Mouse (Mus musculus) brain, embryonic 14.5 days (tissue): ENCODE data around the gene Gm10570.

Experiments
- CTCF ChIP-seq: fragments of 200-500 bp; IDR thresholded peaks from 2 replicates; pipeline ENCODE4 v1.5.1; 2012; ENCODE audit warnings: inconsistent platforms, mild to moderate bottlenecking, moderate library complexity, borderline replicate concordance; ENCODE audit not compliant: insufficient read depth, insufficient read length; ENCODE audit errors: extremely low read depth
- POLR2A ChIP-seq: fragments of 200-500 bp; IDR thresholded peaks from 2 replicates; pipeline ENCODE4 v1.6.1; 2012; ENCODE audit warnings: mild to moderate bottlenecking, inconsistent platforms, borderline replicate concordance; ENCODE audit not compliant: poor library complexity, insufficient read depth, insufficient read length, severe bottlenecking; ENCODE audit errors: extremely low read depth

GRCm38 (mm10) chr4:130306796-130307630, 1.5 kb downstream of the Gm10570 start:
- no peak for TF ChIP-seq POLR2A
- TF ChIP-seq CTCF = no peak
